Mouse (Mus musculus) stomach, embryonic 15.5 days (tissue): Measurements from ENCODE around the gene Macf1. TPM values are rescaled to one million over a fixed set of nuclear protein-coding genes. Genes with fewer than 3 reads are reported as not detected.
"Not testable (repeated sequence)": the region's sequence is repeated elsewhere in the genome, so short reads cannot be mapped to it uniquely, and the experiment has no call there.

ENCODE experiments used
- ATAC-seq: fragments of 200-750 bp; cut with Nextera tagmentation; 2 replicates; pipeline ENCODE4 v1.8.0; 2017; ENCODE audit warnings: low read depth, moderate number of reproducible peaks, moderate TSS enrichment; ENCODE audit not compliant: insufficient read depth, low FRiP score
- H3K27ac ChIP-seq: fragments of 300-500 bp; sonication (generic); 2 replicates; pipeline ENCODE4 v1.5.1; 2015; ENCODE audit warnings: mild to moderate bottlenecking, inconsistent platforms
- H3K27me3 ChIP-seq: fragments of 300-500 bp; sonication (generic); replicated peaks from 2 replicates; pipeline ENCODE4 v1.6.1; 2015; ENCODE audit warnings: inconsistent platforms
- H3K36me3 ChIP-seq: fragments of 300-500 bp; sonication (generic); 2 replicates; pipeline ENCODE4 v1.6.1; 2015; ENCODE audit warnings: inconsistent platforms
- H3K4me1 ChIP-seq: fragments of 300-500 bp; sonication (generic); 2 replicates; pipeline ENCODE4 v1.6.1; 2015; ENCODE audit warnings: inconsistent platforms
- H3K4me2 ChIP-seq: fragments of 300-500 bp; sonication (generic); 2 replicates; pipeline ENCODE4 v1.6.1; 2015; ENCODE audit warnings: mild to moderate bottlenecking, inconsistent platforms
- H3K4me3 ChIP-seq: fragments of 300-500 bp; sonication (generic); replicated peaks from 2 replicates; pipeline ENCODE4 v1.5.1; 2015; ENCODE audit warnings: inconsistent platforms
- H3K9ac ChIP-seq: fragments of 300-500 bp; sonication (generic); 2 replicates; pipeline ENCODE4 v1.6.1; 2015; ENCODE audit warnings: inconsistent platforms
- H3K9me3 ChIP-seq: fragments of 300-500 bp; sonication (generic); 2 replicates; pipeline ENCODE4 v1.6.1; 2016; ENCODE audit warnings: inconsistent platforms
- WGBS: fragments of 180-500 bp; shearing (Covaris S2); methylation state at CpG from one replicate; pipeline ENCODE4 v1.1.7; 2015; 5-methylcytosine and 5-hydroxymethylcytosine counted together
- polyA plus RNA-seq: library from polyadenylated mRNA; unstranded; fragments of >200 nt; fragmentation: Nextera tagmentation; extraction: Ambion mirVana; gene quantifications from 2 replicates; pipeline ENCODE4 v1.2.1, GENCODE M21; 2015

The Macf1 gene
- polyA plus RNA-seq, 1 experiment from 2014 or later = 34.6 TPM

GRCm38 (mm10) chr4:123649131-123649530, 35.0 kb downstream of the Macf1 start:
- Histone ChIP-seq H3K27ac (no peak overlapping the region), H3K4me3 (no peak overlapping the region), H3K27me3 (no peaks in the 10 kb centered on the region), H3K9ac (no peak overlapping the region), H3K4me1 (no peaks in the 10 kb centered on the region; the same call in 1 of the 2 replicates), H3K9me3 (no peaks in the 10 kb centered on the region), H3K4me2 (no peak overlapping the region), H3K36me3 (no peaks in the 10 kb centered on the region)
- ATAC-seq = no peak
- WGBS = 84% methylated on average over 6 of the region's 6 CpGs

- Histone ChIP-seq H3K9me3 (no peaks in the 10 kb centered on the region), H3K27me3 (no peaks in the 10 kb centered on the region), H3K4me2 (no peak overlapping the region), H3K36me3 (no peaks in the 10 kb centered on the region), H3K4me3 (no peak overlapping the region), H3K27ac (no peak overlapping the region), H3K9ac (no peak overlapping the region), H3K4me1 (peaks cover 10% of the 10 kb centered on the region; the same call in 1 of the 2 replicates)
- ATAC-seq = no peak
- 74% methylated on average over 4 of the region's 4 CpGs for WGBS
Observed at GRCm38 (mm10) chr4:123647668-123648067, 36.5 kb downstream of the Macf1 start.

GRCm38 (mm10) chr4:123647109-123647508, 37.1 kb downstream of the Macf1 start:
- Histone ChIP-seq H3K9me3 (no peaks in the 10 kb centered on the region), H3K27ac (no peak overlapping the region), H3K4me2 (no peak overlapping the region), H3K4me3 (no peak overlapping the region), H3K4me1 (peaks cover 11% of the 10 kb centered on the region; the same call in 1 of the 2 replicates), H3K9ac (no peak overlapping the region), H3K36me3 (no peaks in the 10 kb centered on the region), H3K27me3 (no peaks in the 10 kb centered on the region)
- ATAC-seq = no peak
- 51% methylated on average over 2 of the region's 2 CpGs for WGBS

- peaks cover 11% of the 10 kb centered on the region; the same call in 1 of the 2 replicates for H3K4me1 ChIP-seq
- H3K36me3 ChIP-seq = no peaks in the 10 kb centered on the region
- H3K4me2 ChIP-seq = no peak overlapping the region
- no peak for ATAC-seq
- H3K27me3 ChIP-seq = no peaks in the 10 kb centered on the region
- peak overlapping the region; percentile 3; the same call in 1 of the 2 replicates for H3K27ac ChIP-seq
- no peak overlapping the region for H3K9ac ChIP-seq
- no peak overlapping the region for H3K4me3 ChIP-seq
- H3K9me3 ChIP-seq = no peaks in the 10 kb centered on the region
- 85% methylated on average over 3 of the region's 3 CpGs for WGBS
Observed at GRCm38 (mm10) chr4:123645246-123645845, 38.8 kb downstream of the Macf1 start.

- no peaks in the 10 kb centered on the region for H3K9me3 ChIP-seq
- H3K4me3 ChIP-seq = no peak overlapping the region
- 0 out of 2 replicates have a peak overlapping the region, but pooled peaks have one; percentile 2 for H3K27ac ChIP-seq
- WGBS = 63% methylated on average over 6 of the region's 6 CpGs
- no peaks in the 10 kb centered on the region for H3K27me3 ChIP-seq
- H3K4me2 ChIP-seq = no peak overlapping the region
- ATAC-seq = no peak
- peaks cover 11% of the 10 kb centered on the region; the same call in 1 of the 2 replicates for H3K4me1 ChIP-seq
- no peak overlapping the region for H3K9ac ChIP-seq
- no peaks in the 10 kb centered on the region for H3K36me3 ChIP-seq
Observed at GRCm38 (mm10) chr4:123643561-123643960, 40.6 kb downstream of the Macf1 start.

GRCm38 (mm10) chr4:123642877-123643276, 41.3 kb downstream of the Macf1 start:
- Histone ChIP-seq H3K4me1 (peaks cover 11% of the 10 kb centered on the region; the same call in 1 of the 2 replicates), H3K36me3 (no peaks in the 10 kb centered on the region), H3K4me3 (no peak overlapping the region), H3K4me2 (no peak overlapping the region), H3K9me3 (no peaks in the 10 kb centered on the region), H3K9ac (no peak overlapping the region), H3K27ac (0 out of 2 replicates have a peak overlapping the region, but pooled peaks have one; percentile 4), H3K27me3 (no peaks in the 10 kb centered on the region)
- WGBS = 36% methylated on average over 5 of the region's 5 CpGs
- ATAC-seq = peak; percentile 58; the same call in 1 of the 2 replicates

- Histone ChIP-seq H3K4me2 (no peak overlapping the region), H3K9ac (no peak overlapping the region), H3K27me3 (no peaks in the 10 kb centered on the region), H3K9me3 (no peaks in the 10 kb centered on the region), H3K4me1 (no peaks in the 10 kb centered on the region), H3K4me3 (no peak overlapping the region), H3K36me3 (no peaks in the 10 kb centered on the region), H3K27ac (no peak overlapping the region)
- ATAC-seq = peak; percentile 39; the same call in 1 of the 2 replicates
- WGBS = 70% methylated on average over 6 of the region's 6 CpGs
Observed at GRCm38 (mm10) chr4:123637136-123637535, 47.0 kb downstream of the Macf1 start.

- no peak for ATAC-seq
Observed at GRCm38 (mm10) chr4:123635428-123635827, 48.7 kb downstream of the Macf1 start.

GRCm38 (mm10) chr4:123634436-123634835, 49.7 kb downstream of the Macf1 start:
- Histone ChIP-seq H3K27ac (no peak overlapping the region), H3K9me3 (no peaks in the 10 kb centered on the region), H3K4me1 (no peaks in the 10 kb centered on the region), H3K36me3 (no peaks in the 10 kb centered on the region), H3K4me2 (no peak overlapping the region), H3K9ac (no peak overlapping the region), H3K4me3 (no peak overlapping the region), H3K27me3 (no peaks in the 10 kb centered on the region)
- WGBS = 75% methylated on average over 3 of the region's 3 CpGs
- ATAC-seq = no peak

More at GRCm38 (mm10) chr4:123635428-123635827, 48.7 kb downstream of the Macf1 start:
- H3K27ac ChIP-seq = peak overlapping the region; percentile 51; the same call in 1 of the 2 replicates
- no peak overlapping the region for H3K4me3 ChIP-seq
- H3K4me1 ChIP-seq = no peaks in the 10 kb centered on the region
- no peak overlapping the region for H3K9ac ChIP-seq
- no peak overlapping the region for H3K4me2 ChIP-seq
- H3K36me3 ChIP-seq = no peaks in the 10 kb centered on the region
- no peaks in the 10 kb centered on the region for H3K27me3 ChIP-seq
- 16% methylated on average over 1 of the region's 1 CpGs for WGBS
- H3K9me3 ChIP-seq = no peaks in the 10 kb centered on the region

GRCm38 (mm10) chr4:123633874-123634273, 50.3 kb downstream of the Macf1 start:
- ATAC-seq = no peak
- H3K36me3 ChIP-seq = no peaks in the 10 kb centered on the region
- H3K9me3 ChIP-seq = no peaks in the 10 kb centered on the region
- no peaks in the 10 kb centered on the region for H3K27me3 ChIP-seq
- no peaks in the 10 kb centered on the region for H3K4me1 ChIP-seq
- H3K9ac ChIP-seq = no peak overlapping the region
- no peak overlapping the region for H3K4me2 ChIP-seq
- peak overlapping the region; percentile 33; the same call in 1 of the 2 replicates for H3K27ac ChIP-seq
- H3K4me3 ChIP-seq = no peak overlapping the region
- WGBS = 70% methylated on average over 4 of the region's 4 CpGs

- Histone ChIP-seq H3K4me3 (no peak overlapping the region), H3K9ac (no peak overlapping the region), H3K9me3 (no peaks in the 10 kb centered on the region), H3K36me3 (no peaks in the 10 kb centered on the region), H3K4me2 (no peak overlapping the region), H3K27ac (no peak overlapping the region; the same call in 1 of the 2 replicates), H3K4me1 (no peaks in the 10 kb centered on the region), H3K27me3 (no peaks in the 10 kb centered on the region)
- 27% methylated on average over 3 of the region's 3 CpGs for WGBS
- peak; percentile 77 for ATAC-seq
Observed at GRCm38 (mm10) chr4:123633370-123633769, 50.8 kb downstream of the Macf1 start.

- not testable (repeated sequence) for H3K4me3 ChIP-seq, H3K36me3 ChIP-seq, H3K9ac ChIP-seq, ATAC-seq, H3K9me3 ChIP-seq, H3K27me3 ChIP-seq, H3K4me1 ChIP-seq, H3K4me2 ChIP-seq, H3K27ac ChIP-seq
- 83% methylated on average over 5 of the region's 6 CpGs for WGBS
Observed at GRCm38 (mm10) chr4:123632116-123632515, 52.0 kb downstream of the Macf1 start.
